Mouse (Mus musculus) embryonic facial prominence, embryonic 10.5 days (tissue): ENCODE measurements around the gene Synpr. TPM values are rescaled to one million over a fixed set of nuclear protein-coding genes. Genes with fewer than 3 reads are reported as not detected.

Experiments used
- DNase-seq: peaks from one replicate; pipeline ENCODE4 v3.0.0-alpha.2; 2017; ENCODE audit warnings: low spot score
- H3K27ac ChIP-seq: fragments of 300-500 bp; sonication (generic); replicated peaks from 2 replicates; pipeline ENCODE4 v1.5.1; 2016; ENCODE audit warnings: mild to moderate bottlenecking
- H3K27me3 ChIP-seq: fragments of 300-500 bp; sonication (generic); replicated peaks from 2 replicates; pipeline ENCODE4 v1.6.1; 2016; ENCODE audit warnings: low read depth, mild to moderate bottlenecking; ENCODE audit not compliant: poor library complexity, severe bottlenecking
- H3K36me3 ChIP-seq: fragments of 300-500 bp; sonication (generic); replicated peaks from 2 replicates; pipeline ENCODE4 v1.6.1; 2016; ENCODE audit warnings: mild to moderate bottlenecking, moderate library complexity
- H3K4me1 ChIP-seq: fragments of 300-500 bp; sonication (generic); 2 replicates; pipeline ENCODE4 v1.6.1; 2016
- H3K4me3 ChIP-seq: fragments of 300-500 bp; sonication (generic); 2 replicates; pipeline ENCODE4 v1.5.1; 2016; ENCODE audit warnings: mild to moderate bottlenecking, moderate library complexity
- H3K9me3 ChIP-seq: fragments of 300-500 bp; sonication (generic); 2 replicates; pipeline ENCODE4 v1.6.1; 2016; ENCODE audit warnings: mild to moderate bottlenecking
- WGBS: fragments of 180-500 bp; shearing (Covaris S2); methylation state at CpG from one replicate; pipeline ENCODE4 v1.1.7; 2016; 5-methylcytosine and 5-hydroxymethylcytosine counted together
- polyA plus RNA-seq: library from polyadenylated mRNA; unstranded; fragments of >200 nt; fragmentation: Nextera tagmentation; extraction: Ambion mirVana; gene quantifications from 2 replicates; pipeline ENCODE4 v1.2.1, GENCODE M21; 2016

Gene Synpr
- polyA plus RNA-seq, 1 experiment from 2014 or later = 3.7 TPM

- DNase-seq = no peak
- no peak overlapping the region for H3K4me3 ChIP-seq
- no peak overlapping the region for H3K27ac ChIP-seq
These were observed 76.6 kb downstream of the Synpr start for GRCm38 (mm10) chr14:13361184-13361583.

GRCm38 (mm10) chr14:13361642-13362041, 77.1 kb downstream of the Synpr start:
- H3K4me1 ChIP-seq = no peaks in the 10 kb centered on the region
- H3K27ac ChIP-seq = no peak overlapping the region
- H3K36me3 ChIP-seq = no peaks in the 10 kb centered on the region
- DNase-seq = no peak
- 89% methylated on average over 3 of the region's 3 CpGs for WGBS
- H3K27me3 ChIP-seq = no peaks in the 10 kb centered on the region
- H3K4me3 ChIP-seq = no peak overlapping the region
- no peaks in the 10 kb centered on the region for H3K9me3 ChIP-seq

More at GRCm38 (mm10) chr14:13361184-13361583, 76.6 kb downstream of the Synpr start:
- no peaks in the 10 kb centered on the region for H3K4me1 ChIP-seq
- H3K27me3 ChIP-seq = no peaks in the 10 kb centered on the region
- H3K36me3 ChIP-seq = no peaks in the 10 kb centered on the region
- no peaks in the 10 kb centered on the region for H3K9me3 ChIP-seq

DNA sequence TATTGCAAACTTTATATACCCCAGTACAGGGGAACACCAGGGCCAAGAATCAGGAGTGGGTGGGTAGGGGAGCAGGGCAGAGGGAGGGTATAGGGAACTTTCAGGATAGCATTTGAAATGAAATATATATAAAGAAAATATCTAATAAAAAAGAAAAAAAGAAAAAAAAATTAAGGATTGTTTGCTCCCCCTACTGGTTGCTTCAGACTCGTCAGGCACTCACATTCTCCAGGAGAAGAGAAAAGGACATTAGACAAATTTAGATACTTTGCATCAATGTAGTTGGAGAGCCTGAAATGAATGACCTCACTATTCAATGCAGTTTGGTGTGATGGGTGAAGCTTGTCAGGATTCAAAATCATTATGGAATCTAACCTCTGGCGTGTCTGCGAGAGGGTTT, 83.7 kb downstream of the Synpr start:
- Histone ChIP-seq H3K36me3 (no peaks in the 10 kb centered on the region), H3K27ac (no peak overlapping the region), H3K27me3 (no peaks in the 10 kb centered on the region), H3K9me3 (no peaks in the 10 kb centered on the region), H3K4me3 (no peak overlapping the region), H3K4me1 (no peaks in the 10 kb centered on the region)
- 69% methylated on average over 3 of the region's 3 CpGs for WGBS
- no peak for DNase-seq

DNA sequence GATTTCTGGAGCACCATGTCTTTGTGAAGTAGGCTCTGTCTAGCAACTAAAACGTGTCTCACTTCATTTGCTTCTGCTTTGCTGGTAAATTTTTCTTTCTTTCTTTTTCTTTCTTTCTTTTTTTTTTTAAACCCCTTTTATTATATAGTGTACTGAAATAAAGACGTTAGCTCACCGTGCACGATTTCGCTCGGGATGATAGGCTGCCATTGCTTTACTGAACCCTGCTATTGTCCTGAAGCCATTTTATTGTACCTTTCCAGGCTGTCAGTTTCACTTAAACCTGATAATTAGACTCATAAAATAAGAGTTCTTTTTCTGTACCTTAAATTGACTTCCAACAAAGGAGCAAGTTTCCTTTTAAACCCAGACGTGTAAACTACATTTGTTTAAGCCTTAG, 104.5 kb downstream of the Synpr start:
- DNase-seq = no peak
- Histone ChIP-seq H3K36me3 (no peaks in the 10 kb centered on the region), H3K9me3 (no peaks in the 10 kb centered on the region), H3K27ac (no peak overlapping the region), H3K4me1 (no peaks in the 10 kb centered on the region), H3K4me3 (no peak overlapping the region), H3K27me3 (no peaks in the 10 kb centered on the region)
- 75% methylated on average over 7 of the region's 7 CpGs for WGBS

GRCm38 (mm10) chr14:13389954-13390353, 105.4 kb downstream of the Synpr start:
- H3K27ac ChIP-seq = no peak overlapping the region
- H3K36me3 ChIP-seq = no peaks in the 10 kb centered on the region
- no peaks in the 10 kb centered on the region for H3K9me3 ChIP-seq
- no peak overlapping the region for H3K4me3 ChIP-seq
- DNase-seq = no peak
- H3K4me1 ChIP-seq = no peaks in the 10 kb centered on the region
- no peaks in the 10 kb centered on the region for H3K27me3 ChIP-seq
- 84% methylated on average over 5 of the region's 5 CpGs for WGBS

DNA sequence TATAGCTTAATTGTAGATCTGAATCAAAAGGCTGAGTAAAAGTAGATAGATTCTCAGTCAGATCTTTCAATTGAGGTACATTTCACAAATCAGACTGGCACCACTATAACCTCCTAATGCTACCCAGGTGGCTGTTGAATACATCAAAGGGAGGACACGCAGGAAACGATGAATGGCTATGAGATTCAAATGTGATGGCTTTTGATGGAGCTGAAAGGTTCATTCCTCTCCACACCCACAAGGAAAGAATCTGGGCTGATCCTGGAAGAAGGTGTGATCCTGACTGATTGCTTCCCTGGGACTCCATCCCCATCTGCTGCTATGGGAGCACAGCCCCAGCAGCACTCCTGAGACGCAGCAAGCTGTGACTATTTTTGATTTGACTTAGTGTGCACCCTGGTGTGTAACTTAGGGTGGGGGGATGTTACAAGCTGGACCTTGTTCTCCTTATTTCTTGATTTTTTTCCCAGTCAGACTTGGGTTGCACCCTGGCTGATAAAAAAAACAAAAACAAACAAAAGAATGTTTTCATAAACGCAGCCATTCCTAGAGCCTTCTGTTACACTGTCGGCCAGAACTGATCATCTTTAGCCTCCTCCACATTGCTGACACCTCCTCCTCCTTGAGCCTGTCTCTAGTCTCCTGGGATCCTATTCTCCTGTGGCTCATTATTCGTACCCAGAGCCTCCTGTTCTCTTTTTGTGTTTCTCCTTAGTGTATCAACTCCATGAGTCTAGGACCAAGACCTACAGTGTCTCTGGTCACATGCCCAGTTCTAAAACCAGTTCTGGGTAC, 114.8 kb downstream of the Synpr start:
- Histone ChIP-seq H3K4me3 (no peak overlapping the region), H3K27ac (no peak overlapping the region), H3K9me3 (no peaks in the 10 kb centered on the region), H3K36me3 (no peaks in the 10 kb centered on the region), H3K27me3 (no peaks in the 10 kb centered on the region), H3K4me1 (no peaks in the 10 kb centered on the region)
- WGBS = 62% methylated on average over 6 of the region's 6 CpGs
- DNase-seq = no peak

DNA sequence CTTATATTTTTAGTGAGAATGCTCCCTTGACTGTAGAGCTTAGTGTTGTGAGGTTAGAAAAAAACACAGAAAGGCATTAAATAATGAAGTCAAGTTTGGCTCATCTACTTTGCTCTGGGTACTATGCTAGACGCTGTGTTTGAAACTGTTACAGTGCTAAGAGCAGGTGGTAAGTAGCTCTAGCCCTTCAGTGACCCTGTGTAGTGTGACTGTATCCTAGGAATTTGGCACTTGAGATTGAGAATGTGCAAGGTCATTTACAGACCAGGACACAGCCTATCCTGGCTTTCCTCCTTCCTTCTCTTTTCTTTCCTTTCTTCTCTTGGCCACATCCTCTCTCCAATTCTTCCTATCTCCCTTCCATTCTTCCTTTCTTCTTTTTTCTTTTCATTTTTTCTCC, 127.1 kb downstream of the Synpr start:
- no peaks in the 10 kb centered on the region for H3K27me3 ChIP-seq
- 80% methylated on average over 1 of the region's 1 CpGs for WGBS
- H3K4me1 ChIP-seq = no peaks in the 10 kb centered on the region
- no peaks in the 10 kb centered on the region for H3K9me3 ChIP-seq
- no peak overlapping the region for H3K4me3 ChIP-seq
- no peak overlapping the region for H3K27ac ChIP-seq
- DNase-seq = no peak
- no peaks in the 10 kb centered on the region for H3K36me3 ChIP-seq

DNA sequence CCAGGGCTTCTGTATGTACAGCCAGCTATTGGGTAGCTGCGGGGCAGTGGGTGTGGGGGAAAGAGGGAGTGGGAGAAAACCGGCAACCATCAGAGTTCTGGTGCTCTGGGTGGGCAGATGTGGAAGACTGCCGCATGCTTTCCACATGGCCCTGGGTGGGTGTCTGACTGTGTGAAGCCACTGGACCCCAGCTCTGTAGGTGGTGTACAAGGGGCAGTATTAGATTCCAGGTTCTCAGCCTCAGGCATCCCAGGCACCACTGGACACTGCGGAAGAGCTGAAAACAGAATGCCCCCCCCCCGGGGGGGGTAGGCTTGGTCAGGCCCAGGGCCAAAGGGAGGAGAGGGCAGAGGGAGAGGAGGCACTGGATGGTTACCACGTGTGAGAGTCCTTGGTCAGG, 156.1 kb downstream of the Synpr start:
- Histone ChIP-seq H3K4me1 (no peaks in the 10 kb centered on the region), H3K27me3 (no peaks in the 10 kb centered on the region), H3K27ac (no peak overlapping the region), H3K36me3 (no peaks in the 10 kb centered on the region), H3K4me3 (no peak overlapping the region), H3K9me3 (no peaks in the 10 kb centered on the region)
- no peak for DNase-seq
- WGBS = 76% methylated on average over 6 of the region's 6 CpGs

DNA sequence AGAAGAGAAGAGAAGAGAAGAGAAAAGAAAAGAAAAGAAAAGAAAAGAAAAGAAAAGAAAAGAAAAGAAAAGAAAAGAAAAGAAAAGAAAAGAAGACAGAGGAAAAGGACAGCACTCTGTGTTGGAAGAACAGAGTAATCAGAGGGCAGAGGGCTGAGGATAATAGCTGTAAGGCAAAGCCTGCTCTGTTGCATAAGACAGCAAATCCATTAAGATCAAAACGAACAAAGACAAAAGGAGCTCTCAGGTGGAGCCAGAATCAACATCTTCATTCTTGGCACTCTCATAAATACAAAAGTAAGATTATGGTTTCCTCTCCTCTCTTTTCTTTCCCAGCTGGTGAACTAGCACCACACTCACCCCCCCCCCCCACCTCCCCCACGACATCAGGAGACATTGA, 160.3 kb downstream of the Synpr start:
- H3K4me1 ChIP-seq = no peaks in the 10 kb centered on the region
- no peaks in the 10 kb centered on the region for H3K9me3 ChIP-seq
- no peaks in the 10 kb centered on the region for H3K27me3 ChIP-seq
- no peak overlapping the region for H3K27ac ChIP-seq
- H3K4me3 ChIP-seq = no peak overlapping the region
- no peak for DNase-seq
- 25% methylated on average over 2 of the region's 2 CpGs for WGBS
- H3K36me3 ChIP-seq = no peaks in the 10 kb centered on the region

- Histone ChIP-seq H3K4me1 (no peaks in the 10 kb centered on the region), H3K36me3 (no peaks in the 10 kb centered on the region), H3K27ac (no peak overlapping the region), H3K9me3 (no peaks in the 10 kb centered on the region), H3K27me3 (no peaks in the 10 kb centered on the region), H3K4me3 (no peak overlapping the region)
- 42% methylated on average over 3 of the region's 3 CpGs for WGBS
- DNase-seq = peak; percentile 17
These were observed 169.1 kb downstream of the Synpr start for GRCm38 (mm10) chr14:13453461-13454204.

- H3K27me3 ChIP-seq = no peaks in the 10 kb centered on the region
- no peak for DNase-seq
- H3K4me3 ChIP-seq = no peak overlapping the region
- no peak overlapping the region for H3K27ac ChIP-seq
- no peaks in the 10 kb centered on the region for H3K4me1 ChIP-seq
- no peaks in the 10 kb centered on the region for H3K36me3 ChIP-seq
- H3K9me3 ChIP-seq = no peaks in the 10 kb centered on the region
These were observed 170.4 kb downstream of the Synpr start for GRCm38 (mm10) chr14:13454991-13455390.

GRCm38 (mm10) chr14:13459333-13459732, 174.8 kb downstream of the Synpr start:
- Histone ChIP-seq H3K4me1 (no peaks in the 10 kb centered on the region), H3K27ac (no peak overlapping the region), H3K9me3 (no peaks in the 10 kb centered on the region), H3K27me3 (no peaks in the 10 kb centered on the region), H3K36me3 (no peaks in the 10 kb centered on the region), H3K4me3 (no peak overlapping the region)
- no peak for DNase-seq
- 31% methylated on average over 1 of the region's 1 CpGs for WGBS

GRCm38 (mm10) chr14:13469211-13469610, 184.6 kb downstream of the Synpr start:
- no peak for DNase-seq
- Histone ChIP-seq H3K27ac (no peak overlapping the region), H3K9me3 (no peaks in the 10 kb centered on the region), H3K27me3 (no peaks in the 10 kb centered on the region), H3K4me1 (no peaks in the 10 kb centered on the region), H3K4me3 (no peak overlapping the region), H3K36me3 (no peaks in the 10 kb centered on the region)
- WGBS = 86% methylated on average over 2 of the region's 2 CpGs
